Mouse (Mus musculus): ENCODE results near the gene Phldb1.

The Phldb1 gene

DNA sequence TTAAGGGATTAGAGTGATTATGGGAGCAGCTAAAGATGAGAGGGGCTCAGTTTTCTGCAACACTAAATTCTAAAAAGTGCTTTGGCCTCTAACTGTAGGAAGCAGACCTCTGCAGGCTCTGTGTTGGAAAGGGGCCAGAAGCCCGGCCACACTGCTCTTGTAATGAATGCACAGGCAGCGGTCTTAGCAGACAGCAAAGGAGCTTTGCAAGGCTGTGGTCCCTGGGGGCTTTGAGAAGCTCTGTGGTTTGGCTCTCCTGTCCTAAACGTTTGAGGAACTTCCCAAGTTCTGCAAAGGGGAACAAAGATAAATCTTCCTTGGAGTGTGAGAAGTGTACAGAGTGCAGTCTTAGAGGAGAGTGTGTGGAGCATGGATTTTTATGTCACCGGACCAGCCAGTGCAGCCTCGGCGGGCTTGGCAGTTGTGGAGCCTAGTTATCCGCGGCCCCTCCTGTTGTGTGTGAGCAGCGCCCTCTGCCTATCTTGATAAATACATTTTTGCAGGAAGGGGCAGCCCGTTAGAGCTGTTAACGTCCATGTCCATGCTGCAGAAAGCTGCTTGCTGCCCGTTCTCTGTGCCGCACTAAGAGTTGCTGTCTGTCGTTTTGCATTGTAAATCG, 97.3 kb downstream of the Phldb1 start:
- CTCF ChIA-PET = interaction anchor here in 3 of 4 experiments (0.6 to 2.3 kb wide), 12 partner anchors 14 to 507 kb away, joined by 3 to 12 read pairs (median 4); partner anchors contain the start of genes Bcl9l (in 1 of the 3) and Upk2 (in 1 of the 3)

More for the DNA sequence above, 97.3 kb downstream of the Phldb1 start:
- POLR2A ChIA-PET = interaction anchor here (0.6 to 2.1 kb wide), 15 partner anchors 8 to 303 kb away, joined by 3 to 12 read pairs (median 4); partner anchors contain the start of genes Arcn1 (in 1 of the 4), Ddx6 (in 1 of the 4), H2afx (in 1 of the 4) and Ift46 (in 1 of the 4)

All from embryonic stem cell, embryonic (primary cell).